Mouse (Mus musculus) small intestine, adult 2 months (tissue): ENCODE data around the gene Ccdc153.

Source experiments
- CTCF ChIP-seq: fragments of 200-500 bp; IDR thresholded peaks from 2 replicates; pipeline ENCODE4 v1.5.1; 2012; ENCODE audit warnings: low read depth, mild to moderate bottlenecking, control low read depth, inconsistent platforms, low read length, moderate library complexity, mixed read lengths; ENCODE audit not compliant: insufficient replicate concordance, insufficient read length; ENCODE audit errors: extremely low read depth
- POLR2A ChIP-seq: fragments of 200-500 bp; IDR thresholded peaks from 2 replicates; pipeline ENCODE4 v1.6.1; 2012; ENCODE audit warnings: low read depth, mild to moderate bottlenecking, control low read depth, inconsistent platforms, low read length, moderate library complexity

DNA sequence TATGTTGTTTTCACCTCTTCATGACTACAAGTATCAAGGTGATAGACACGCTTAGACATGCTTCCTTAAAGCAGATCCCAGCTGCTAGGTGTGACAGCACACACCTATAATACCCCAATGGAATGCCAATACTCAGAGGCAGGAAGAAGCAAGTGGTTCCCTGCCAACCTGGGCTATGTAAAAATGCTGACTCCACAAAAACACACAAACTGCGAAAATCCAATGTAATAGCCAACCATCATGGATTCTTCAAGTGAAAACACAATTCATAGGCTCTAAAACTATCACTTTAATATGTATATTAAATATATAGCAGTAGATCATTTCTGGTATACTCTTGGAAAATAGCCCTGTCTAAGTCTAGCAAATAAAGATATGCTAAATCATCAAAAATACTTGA lies 32.6 kb upstream of the Ccdc153 start:
- TF ChIP-seq CTCF (no peak), POLR2A (no peak)
